Mouse (Mus musculus): ENCODE data around the gene Cldn34b2.
A peak's percentile ranks its signal among the peaks of the same experiment; 100 is the strongest.
"Not testable (repeated sequence)": the region's sequence is repeated elsewhere in the genome, so short reads cannot be mapped to it uniquely, and the experiment has no call there.

The Cldn34b2 gene

GRCm38 (mm10) chrX:155128312-155128711 is at the start of gene Cldn34b2:
Gene Cldn34b2 (minus strand): TSS chrX:155128412.
- not testable (repeated sequence) for DNase-seq

- DNase-seq: no peak
These were observed 49.4 kb upstream of the Cldn34b2 start for GRCm38 (mm10) chrX:155177640-155178039.

GRCm38 (mm10) chrX:155177230-155177629 is 49.0 kb upstream of the Cldn34b2 start:
- no peak for DNase-seq

GRCm38 (mm10) chrX:155175568-155175967 is 47.4 kb upstream of the Cldn34b2 start:
- DNase-seq: no peak

- no peak for DNase-seq
These were observed 44.1 kb upstream of the Cldn34b2 start for GRCm38 (mm10) chrX:155172310-155172709.

- no peak for DNase-seq
These were observed 43.5 kb upstream of the Cldn34b2 start for GRCm38 (mm10) chrX:155171754-155172153.

- no peak for DNase-seq
These were observed 41.7 kb upstream of the Cldn34b2 start for GRCm38 (mm10) chrX:155169886-155170285.

- DNase-seq: no peak
These were observed 39.5 kb upstream of the Cldn34b2 start for GRCm38 (mm10) chrX:155167667-155168066.

GRCm38 (mm10) chrX:155166313-155166712 is 38.1 kb upstream of the Cldn34b2 start:
- no peak for DNase-seq

GRCm38 (mm10) chrX:155163553-155163952 is 35.3 kb upstream of the Cldn34b2 start:
- DNase-seq: no peak

GRCm38 (mm10) chrX:155151868-155152267 is 23.7 kb upstream of the Cldn34b2 start:
- DNase-seq: no peak

GRCm38 (mm10) chrX:155144718-155145117 is 16.5 kb upstream of the Cldn34b2 start:
- peak; percentile 35 to 46 for DNase-seq

- peak; percentile 6 to 7 for DNase-seq
These were observed 30.2 kb downstream of the Cldn34b2 start for GRCm38 (mm10) chrX:155098024-155098423.

GRCm38 (mm10) chrX:155093566-155093965 is 34.6 kb downstream of the Cldn34b2 start, which contains the start of gene Magea2:
Gene Magea2 (minus strand): TSS chrX:155093666.
- DNase-seq: not testable (repeated sequence)

- not testable (repeated sequence) for DNase-seq
These were observed 38.5 kb downstream of the Cldn34b2 start, which contains the start of gene Magea1 for GRCm38 (mm10) chrX:155089693-155090092. Gene Magea1 (minus strand): TSS chrX:155089793.

Measured in cerebellum, postnatal 14 days (tissue).